Mouse (Mus musculus) E14TG2a.4 (cell line): ENCODE data around the gene Slc9a2.

Experiments used
- H3K27me3 ChIP-seq: 2 replicates; pipeline ENCODE4 v1.6.1; 2014; ENCODE audit warnings: low read length, control low read depth; ENCODE audit not compliant: insufficient read depth
- H3K36me3 ChIP-seq: 2 replicates; pipeline ENCODE4 v1.6.1; 2014; ENCODE audit warnings: low read length, control low read depth; ENCODE audit not compliant: insufficient read depth
- H3K4me1 ChIP-seq: replicated peaks from 2 replicates; pipeline ENCODE4 v1.6.1; 2014; ENCODE audit warnings: low read depth, low read length, control low read depth
- H3K4me3 ChIP-seq: replicated peaks from 2 replicates; pipeline ENCODE4 v1.5.1; 2014; ENCODE audit warnings: mild to moderate bottlenecking, low read length
- H3K9me3 ChIP-seq: 2 replicates; pipeline ENCODE4 v1.6.1; 2014; ENCODE audit warnings: low read length, control low read depth
- CTCF ChIP-seq: conservative IDR thresholded peaks from 2 replicates; pipeline ENCODE4 v1.5.1; 2014; ENCODE audit warnings: low read length
- NANOG ChIP-seq: IDR thresholded peaks from 2 replicates; pipeline ENCODE4 v1.6.1; 2014; ENCODE audit warnings: borderline replicate concordance, low read length, mixed read lengths
- POU5F1 ChIP-seq: IDR thresholded peaks from 2 replicates; pipeline ENCODE4 v1.6.1; 2014; ENCODE audit warnings: low read length, borderline replicate concordance

Gene Slc9a2

DNA sequence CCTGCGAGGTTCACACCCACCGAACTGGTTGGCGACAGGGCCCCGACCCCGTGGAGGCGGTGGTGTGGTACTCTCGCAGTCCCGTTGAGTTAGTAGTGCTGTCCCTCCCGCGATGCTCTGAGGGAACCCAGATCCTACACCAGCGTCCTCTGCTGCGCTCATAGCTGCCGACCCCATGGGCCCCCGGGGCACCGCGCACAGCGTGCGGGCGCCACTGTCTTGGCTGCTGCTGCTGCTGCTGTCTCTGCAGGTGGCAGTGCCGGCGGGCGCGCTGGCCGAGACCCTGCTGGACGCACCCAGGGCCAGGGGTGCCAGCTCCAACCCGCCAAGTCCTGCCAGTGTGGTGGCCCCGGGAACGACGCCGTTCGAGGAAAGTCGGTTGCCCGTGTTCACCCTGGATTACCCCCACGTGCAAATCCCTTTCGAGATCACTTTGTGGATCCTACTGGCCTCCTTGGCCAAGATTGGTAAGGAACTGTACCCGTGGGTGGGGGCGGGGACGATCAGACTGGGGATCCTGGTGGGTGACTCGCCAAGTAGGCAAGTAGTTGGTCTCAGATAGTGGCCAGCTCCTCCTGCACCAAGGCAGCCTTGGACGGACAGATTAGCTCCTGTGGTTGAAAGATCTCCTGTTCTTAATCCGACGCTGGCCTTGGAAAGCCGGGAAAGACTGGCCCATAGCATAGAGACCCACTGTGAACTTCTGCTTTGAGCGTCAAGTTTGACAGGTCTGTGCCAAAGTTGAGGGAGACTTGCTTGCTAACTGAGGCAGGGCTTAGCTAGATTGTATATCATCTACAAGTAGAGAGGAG is 1.5 kb downstream of the Slc9a2 start:
- TF ChIP-seq CTCF (no peak), NANOG (no peak), POU5F1 (no peak)
- peaks cover 22% of the 10 kb centered on the region for H3K4me1 ChIP-seq
- no peaks in the 10 kb centered on the region for H3K9me3 ChIP-seq
- H3K36me3 ChIP-seq: no peaks in the 10 kb centered on the region
- peaks cover 90% of the 10 kb centered on the region for H3K27me3 ChIP-seq
- H3K4me3 ChIP-seq: peak overlapping the region; percentile 80

DNA sequence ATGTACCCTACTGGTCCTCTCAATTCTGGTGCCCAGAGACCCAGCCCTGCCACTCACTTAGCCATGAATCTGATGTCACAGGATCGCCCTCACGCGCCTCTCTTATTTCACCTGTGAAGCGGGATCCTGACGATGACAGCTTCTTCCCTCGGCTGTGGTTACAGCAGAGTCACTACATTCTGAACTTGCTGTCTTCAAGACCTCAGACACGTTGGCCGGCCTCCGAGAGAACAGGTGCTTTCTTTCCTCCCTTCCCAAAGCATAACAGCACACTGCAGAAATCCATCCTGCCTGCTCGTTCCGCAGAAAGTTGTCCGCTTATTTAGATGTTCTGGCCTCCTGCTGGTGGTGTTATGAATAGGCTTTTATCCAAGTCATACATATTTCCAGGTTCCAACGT is 13.9 kb downstream of the Slc9a2 start:
- H3K36me3 ChIP-seq: no peaks in the 10 kb centered on the region
- TF ChIP-seq CTCF (no peak), NANOG (no peak), POU5F1 (no peak)
- no peaks in the 10 kb centered on the region for H3K4me1 ChIP-seq
- H3K27me3 ChIP-seq: no peaks in the 10 kb centered on the region
- H3K4me3 ChIP-seq: no peak overlapping the region
- H3K9me3 ChIP-seq: no peaks in the 10 kb centered on the region

DNA sequence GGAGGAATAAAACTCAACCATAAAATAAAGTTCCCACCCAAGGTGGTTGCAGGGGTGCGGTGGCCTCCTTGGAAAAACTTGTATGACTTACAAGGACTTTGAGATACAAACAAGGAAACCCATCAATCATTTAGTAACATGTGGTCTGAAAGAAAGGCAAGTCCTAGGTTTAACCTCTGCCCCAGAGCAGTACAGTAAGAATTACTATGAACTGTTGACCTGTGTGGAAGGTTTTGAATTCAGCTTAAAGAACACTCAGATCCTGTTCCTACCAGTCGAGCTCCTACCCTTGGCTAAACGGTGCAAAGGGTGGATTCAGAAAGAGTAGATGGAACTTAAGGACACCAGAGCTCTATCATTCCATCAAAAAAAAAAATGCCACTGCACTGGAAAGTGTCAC is 16.1 kb downstream of the Slc9a2 start:
- Histone ChIP-seq H3K36me3 (no peaks in the 10 kb centered on the region), H3K9me3 (no peaks in the 10 kb centered on the region), H3K4me1 (no peaks in the 10 kb centered on the region), H3K27me3 (no peaks in the 10 kb centered on the region), H3K4me3 (no peak overlapping the region)
- TF ChIP-seq CTCF (no peak), POU5F1 (no peak), NANOG (no peak)

GRCm38 (mm10) chr1:40705099-40705498 is 24.7 kb downstream of the Slc9a2 start:
- Histone ChIP-seq H3K4me1 (no peaks in the 10 kb centered on the region), H3K36me3 (no peaks in the 10 kb centered on the region), H3K4me3 (no peak overlapping the region), H3K27me3 (no peaks in the 10 kb centered on the region), H3K9me3 (no peaks in the 10 kb centered on the region)
- no peak for TF ChIP-seq POU5F1
- no peak for TF ChIP-seq CTCF
- no peak for TF ChIP-seq NANOG

DNA sequence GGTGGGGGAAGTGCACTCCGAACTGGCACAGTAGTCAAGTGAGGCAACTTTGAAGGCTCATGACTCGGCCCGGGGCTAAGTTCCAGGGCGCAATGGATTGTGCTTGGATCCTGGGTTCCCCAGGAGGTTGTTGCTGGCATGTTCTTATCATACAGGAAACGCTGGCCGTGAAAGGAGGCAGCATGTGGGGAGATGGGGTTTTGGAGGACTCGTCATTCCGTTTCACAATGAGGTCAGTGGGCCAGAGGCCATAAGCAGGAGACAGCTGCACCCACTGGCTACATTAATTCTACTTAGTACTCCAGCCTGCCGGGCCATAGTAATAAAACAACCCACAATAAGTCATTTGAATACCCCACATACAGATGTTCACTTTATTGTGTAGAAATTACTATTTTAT is 34.6 kb downstream of the Slc9a2 start:
- no peaks in the 10 kb centered on the region for H3K27me3 ChIP-seq
- no peaks in the 10 kb centered on the region for H3K9me3 ChIP-seq
- no peaks in the 10 kb centered on the region for H3K36me3 ChIP-seq
- H3K4me1 ChIP-seq: no peaks in the 10 kb centered on the region
- H3K4me3 ChIP-seq: no peak overlapping the region
- no peak for TF ChIP-seq NANOG
- no peak for TF ChIP-seq POU5F1
- no peak for TF ChIP-seq CTCF

GRCm38 (mm10) chr1:40726051-40726450 is 45.7 kb downstream of the Slc9a2 start:
- Histone ChIP-seq H3K4me1 (no peaks in the 10 kb centered on the region), H3K4me3 (no peak overlapping the region)
- TF ChIP-seq NANOG (no peak), CTCF (no peak), POU5F1 (no peak)

GRCm38 (mm10) chr1:40727404-40727803 is 47.0 kb downstream of the Slc9a2 start:
- no peaks in the 10 kb centered on the region for H3K9me3 ChIP-seq
- no peak overlapping the region for H3K4me3 ChIP-seq
- H3K4me1 ChIP-seq: no peaks in the 10 kb centered on the region
- H3K27me3 ChIP-seq: no peaks in the 10 kb centered on the region
- H3K36me3 ChIP-seq: no peaks in the 10 kb centered on the region
- no peak for TF ChIP-seq CTCF
- no peak for TF ChIP-seq NANOG
- no peak for TF ChIP-seq POU5F1

More at GRCm38 (mm10) chr1:40726051-40726450, 45.7 kb downstream of the Slc9a2 start:
- Histone ChIP-seq H3K9me3 (no peaks in the 10 kb centered on the region), H3K36me3 (no peaks in the 10 kb centered on the region), H3K27me3 (no peaks in the 10 kb centered on the region)

GRCm38 (mm10) chr1:40728636-40729035 is 48.3 kb downstream of the Slc9a2 start:
- Histone ChIP-seq H3K36me3 (no peaks in the 10 kb centered on the region), H3K4me1 (no peaks in the 10 kb centered on the region), H3K4me3 (no peak overlapping the region), H3K27me3 (no peaks in the 10 kb centered on the region), H3K9me3 (no peaks in the 10 kb centered on the region)
- TF ChIP-seq POU5F1: no peak
- TF ChIP-seq CTCF: no peak
- no peak for TF ChIP-seq NANOG
